10 mouse cellular contexts compared by ENCODE assay signal in genomic region chr9:92560840-92561547, GRCm38 (mm10). TPM values are rescaled to one million over a fixed set of nuclear protein-coding genes. Genes with fewer than 3 reads are reported as not detected.
A peak's percentile ranks its signal among the peaks of the same experiment; 100 is the strongest.
DNase-seq lines count a peak whose midpoint lies in the region; ATAC-seq lines count a peak whose summit lies in the region.
"Had no signal": no experiment of that assay in that cellular context is flagged by ENCODE, and none has a peak within 500 bp of the region (broad histone marks: within the 10 kb centered on the region; RNA-seq: fewer than 3 reads in every experiment).

No protein-coding gene starts in this region.

- H3K9ac ChIP-seq in kidney, embryonic 15.5 days: no peak overlapping the region
- H3K9ac ChIP-seq in forebrain, embryonic 13.5 days: no peak overlapping the region
- H3K9ac ChIP-seq: midbrain, embryonic 12.5 days had no signal

- peaks cover 27% of the 10 kb centered on the region for H3K4me1 ChIP-seq in kidney, embryonic 15.5 days
- H3K4me1 ChIP-seq in forebrain, embryonic 13.5 days: peaks cover 11% of the 10 kb centered on the region; the same call in 1 of the 2 replicates

- no peak overlapping the region for H3K4me3 ChIP-seq in kidney, embryonic 15.5 days (replicated peaks)
- no peak overlapping the region for H3K4me3 ChIP-seq in forebrain, embryonic 13.5 days
- H3K4me3 ChIP-seq: midbrain, embryonic 12.5 days had no signal

- ATAC-seq in kidney, embryonic 15.5 days (replicated peaks; ENCODE audit: low FRiP score): peak; percentile 49
- ATAC-seq in forebrain, embryonic 13.5 days: 0 out of 2 replicates have a peak, but pooled peaks have one; percentile 51
- ATAC-seq in megakaryocyte, adult 5-6 weeks (ENCODE audit: poor library complexity, severe bottlenecking): no peak

- no peaks in the 10 kb centered on the region for H3K36me3 ChIP-seq in kidney, embryonic 15.5 days
- H3K36me3 ChIP-seq in forebrain, embryonic 13.5 days (ENCODE audit: poor library complexity, severe bottlenecking): no peaks in the 10 kb centered on the region
- H3K36me3 ChIP-seq: midbrain, embryonic 12.5 days had no signal

- H3K27me3 ChIP-seq in kidney, embryonic 15.5 days: no peaks in the 10 kb centered on the region
- H3K27me3 ChIP-seq in forebrain, embryonic 13.5 days: no peaks in the 10 kb centered on the region
- H3K27me3 ChIP-seq: midbrain, embryonic 12.5 days had no signal

- H3K4me2 ChIP-seq in kidney, embryonic 15.5 days: no peak overlapping the region
- no peak overlapping the region for H3K4me2 ChIP-seq in forebrain, embryonic 13.5 days
- H3K4me2 ChIP-seq: midbrain, embryonic 12.5 days had no signal

- 54% methylated on average over 6 of the region's 6 CpGs for WGBS in kidney, embryonic 15.5 days
- 59% methylated on average over 6 of the region's 6 CpGs for WGBS in forebrain, embryonic 13.5 days

- H3K9me3 ChIP-seq in kidney, embryonic 15.5 days (replicated peaks): no peaks in the 10 kb centered on the region
- H3K9me3 ChIP-seq in forebrain, embryonic 13.5 days (replicated peaks): no peaks in the 10 kb centered on the region

- peak overlapping the region; percentile 45; the same call in 1 of the 2 replicates for H3K27ac ChIP-seq in kidney, embryonic 15.5 days
- H3K27ac ChIP-seq in forebrain, embryonic 13.5 days: no peak overlapping the region
- H3K27ac ChIP-seq: midbrain, embryonic 12.5 days had no signal

- DNase-seq in adrenal gland, adult (ENCODE audit: inconsistent age in 2 of 2, low spot score in 1 of 2): peak; percentile 52 to 78
- DNase-seq in adrenal gland, postnatal 4 days (ENCODE audit: low spot score in 2 of 2): no peak
- no peak for DNase-seq in kidney, adult 11 months
- DNase-seq in lung, postnatal 10 days: peak; percentile 24
- no peak for DNase-seq in layer of hippocampus, postnatal 14 days (ENCODE audit: low spot score in 2 of 2)
- DNase-seq: kidney, adult 8-10 months had no signal

RNA-seq across cellular contexts. Expression of gene Plod2, which starts 19.0 kb away (rescaled TPM):
- total RNA-seq in adrenal gland, postnatal 4 days (2021): 100 to 1,000 TPM; 149 to 167 TPM
- polyA plus RNA-seq in kidney, embryonic 15.5 days (2015; fragmentation: Nextera tagmentation; extraction: Ambion mirVana): 41.5 and 41.9 TPM in 2 replicates
- polyA plus RNA-seq in forebrain, embryonic 13.5 days (2015; fragmentation: Nextera tagmentation; extraction: Ambion mirVana): 9.7 and 12.1 TPM in 2 replicates
- total RNA-seq in megakaryocyte, adult 5-6 weeks (2015): 0.36 and 0.66 TPM in 2 replicates
- total RNA-seq in megakaryocyte, adult 5-6 weeks (2017): 0.18 and 1.1 TPM in 2 replicates
- 10 to 100 TPM; 10.1 to 11.7 TPM for total RNA-seq in layer of hippocampus, postnatal 14 days (2021)

Comparison
In these comparisons a context has a peak if more than half of its experiments do, and no peak if none do; other contexts are left out.
1. DNase-seq: peak in adrenal gland, adult (2 of 2) and lung, postnatal 10 days (single experiment); none in adrenal gland, postnatal 4 days (0 of 2), kidney, adult 11 months (single experiment) and layer of hippocampus, postnatal 14 days (0 of 2).
2. RNA of gene Plod2, which starts 19.0 kb away (total RNA-seq): 149 to 167 TPM in adrenal gland, postnatal 4 days; 10.1 to 11.7 TPM in layer of hippocampus, postnatal 14 days and 0.18 to 1.1 TPM in megakaryocyte, adult 5-6 weeks; every median in the first group is over 10 times any median in the second.